In genomic region chr8:10482880-10483279, GRCm38 (mm10) we compare ENCODE assay signal across 34 mouse cellular contexts.
"Had no signal": no experiment of that assay in that cellular context is flagged by ENCODE, and none has a peak within 500 bp of the region (broad histone marks: within the 10 kb centered on the region; RNA-seq: fewer than 3 reads in every experiment).

No protein-coding gene starts in this region.

- H3K9ac ChIP-seq: heart, embryonic 12.5 days; heart, embryonic 13.5 days; heart, embryonic 15.5 days; hindbrain, embryonic 12.5 days; hindbrain, embryonic 13.5 days; hindbrain, embryonic 14.5 days; hindbrain, embryonic 15.5 days; intestine, embryonic 15.5 days; kidney, embryonic 15.5 days had no signal

- H3K27me3 ChIP-seq: heart, embryonic 12.5 days; heart, embryonic 13.5 days; heart, embryonic 15.5 days; hindbrain, embryonic 12.5 days; hindbrain, embryonic 13.5 days; hindbrain, embryonic 15.5 days; intestine, embryonic 15.5 days; kidney, embryonic 15.5 days had no signal

- H3K4me1 ChIP-seq: heart, embryonic 10.5 days; heart, embryonic 12.5 days; heart, embryonic 13.5 days; heart, embryonic 15.5 days; hindbrain, embryonic 10.5 days; hindbrain, embryonic 12.5 days; hindbrain, embryonic 13.5 days; intestine, embryonic 15.5 days had no signal

- H3K4me2 ChIP-seq: heart, embryonic 11.5 days; heart, embryonic 12.5 days; heart, embryonic 13.5 days; heart, embryonic 15.5 days; hindbrain, embryonic 12.5 days; hindbrain, embryonic 13.5 days; hindbrain, embryonic 14.5 days; hindbrain, embryonic 15.5 days; intestine, embryonic 15.5 days; kidney, embryonic 15.5 days had no signal

- H3K4me3 ChIP-seq: heart, embryonic 10.5 days; heart, embryonic 12.5 days; heart, embryonic 13.5 days; heart, embryonic 15.5 days; hindbrain, embryonic 10.5 days; hindbrain, embryonic 12.5 days; hindbrain, embryonic 13.5 days; hindbrain, embryonic 15.5 days; intestine, embryonic 15.5 days; kidney, embryonic 15.5 days; layer of hippocampus, adult 2 months had no signal

- H3K36me3 ChIP-seq: heart, embryonic 10.5 days; heart, embryonic 12.5 days; heart, embryonic 13.5 days; heart, embryonic 15.5 days; hindbrain, embryonic 10.5 days; hindbrain, embryonic 12.5 days; hindbrain, embryonic 13.5 days; hindbrain, embryonic 15.5 days; intestine, embryonic 15.5 days; kidney, embryonic 15.5 days had no signal

- H3K9me3 ChIP-seq: heart, embryonic 10.5 days; heart, embryonic 12.5 days; heart, embryonic 13.5 days; heart, embryonic 15.5 days; hindbrain, embryonic 10.5 days; hindbrain, embryonic 12.5 days; hindbrain, embryonic 13.5 days; hindbrain, embryonic 15.5 days; intestine, embryonic 15.5 days; kidney, embryonic 15.5 days had no signal

- DNase-seq: heart, postnatal 10 days; heart, postnatal 14 days; heart, postnatal 4 days; kidney, adult 11 months; kidney, adult 18-20 months; kidney, adult 2 months; kidney, adult 8-10 months; kidney, adult 9 months; kidney, postnatal 10 days; kidney, postnatal 14 days; kidney, postnatal 25 days; kidney, postnatal 36 days; kidney, postnatal 4 days; layer of hippocampus, adult 9-11 months; layer of hippocampus, postnatal 36 days had no signal

- ATAC-seq: hindbrain, embryonic 16.5 days; hindbrain, postnatal 0 days; inflammation-experienced regulatory T-cells, adult 6 months; intestine, embryonic 15.5 days; intestine, embryonic 16.5 days; intestine, postnatal 0 days had no signal

- H3K27ac ChIP-seq: heart, embryonic 10.5 days; heart, embryonic 13.5 days; heart, embryonic 15.5 days; hindbrain, embryonic 10.5 days; hindbrain, embryonic 12.5 days; hindbrain, embryonic 13.5 days; hindbrain, embryonic 14.5 days; hindbrain, embryonic 15.5 days; hindbrain, postnatal 0 days; intestine, embryonic 15.5 days; kidney, embryonic 15.5 days; kidney, postnatal 0 days; layer of hippocampus, adult 2 months had no signal
